Mouse (Mus musculus): ENCODE data around the gene Vmn2r14. TPM values are rescaled to one million over a fixed set of nuclear protein-coding genes. Genes with fewer than 3 reads are reported as not detected.
"Not testable (repeated sequence)": the region's sequence is repeated elsewhere in the genome, so short reads cannot be mapped to it uniquely, and the experiment has no call there.

The Vmn2r14 gene
- not detected in 2 replicates for polyA plus RNA-seq (2015; fragmentation: Nextera tagmentation; extraction: Ambion mirVana)

DNA sequence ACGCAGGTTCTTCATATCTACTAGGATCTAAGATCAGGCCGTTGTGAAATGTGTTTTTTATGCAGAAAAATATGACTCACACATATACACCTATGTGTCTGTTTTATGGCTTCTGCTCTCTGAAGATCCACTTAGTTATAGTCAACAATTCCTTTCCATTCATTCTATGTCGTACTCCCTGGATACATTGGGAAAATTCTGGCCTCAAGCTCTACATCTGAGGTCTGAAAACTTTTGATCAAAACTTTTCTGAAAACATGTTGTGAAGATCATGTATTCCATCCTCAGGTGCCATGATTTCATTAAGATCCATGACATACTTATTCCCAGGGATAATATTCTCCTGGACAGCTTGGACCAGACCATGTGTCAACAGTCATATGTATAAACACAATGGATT, at the start of gene Vmn2r14:
Gene Vmn2r14, minus strand, starts transcription at position 101 of the 400 bp plus-strand sequence.
- H3K36me3 ChIP-seq (ENCODE audit: control insufficient read depth, insufficient read depth, low read length), result no peaks in the 10 kb centered on the region
- no peak within 1 kb of the TSS for H3K4me2 ChIP-seq (ENCODE audit: low read length)
- H3K4me1 ChIP-seq (ENCODE audit: control insufficient read depth, insufficient read depth, low read depth, low read length), result no peaks in the 10 kb centered on the region
- no peak for ATAC-seq
- peaks cover 4% of the 10 kb centered on the region; the same call in 1 of the 2 replicates for H3K9me3 ChIP-seq (ENCODE audit: control insufficient read depth, low read length)
- 69% methylated on average over 3 of the region's 3 CpGs for WGBS
- no peak within 1 kb of the TSS for H3K9ac ChIP-seq (ENCODE audit: low read depth, low read length)
- H3K4me3 ChIP-seq (ENCODE audit: low read length), result no peak within 1 kb of the TSS
- no peaks in the 10 kb centered on the region for H3K27me3 ChIP-seq (replicated peaks; ENCODE audit: control insufficient read depth, insufficient read depth, low read length)
- no peak within 1 kb of the TSS for H3K27ac ChIP-seq (ENCODE audit: low read depth, low read length)

DNA sequence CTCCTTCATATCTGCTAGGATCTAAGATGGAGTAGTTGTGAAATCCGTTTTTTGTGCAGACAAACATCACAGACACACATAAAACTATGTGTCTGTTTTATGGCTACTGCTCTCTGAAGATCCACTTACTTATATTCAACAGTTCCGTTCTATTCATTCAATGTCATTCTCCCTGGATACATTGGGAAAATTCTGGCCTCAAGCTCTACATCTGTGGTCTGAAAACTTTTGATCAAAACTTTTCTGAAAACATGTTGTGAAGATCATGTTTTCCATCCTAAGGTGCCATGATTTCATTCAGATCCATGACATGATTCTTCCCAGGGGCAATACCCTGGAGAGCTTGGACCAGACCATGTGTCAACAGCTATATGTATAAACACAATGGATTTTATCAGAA, 32.4 kb downstream of the Vmn2r14 start, which contains the start of gene Vmn2r13:
Gene Vmn2r13, minus strand, starts transcription at position 101 of the 400 bp plus-strand sequence.
- 55% methylated on average over 2 of the region's 2 CpGs for WGBS
- not testable (repeated sequence) for H3K4me1 ChIP-seq (ENCODE audit: control insufficient read depth, insufficient read depth, low read depth, low read length); ATAC-seq; H3K4me2 ChIP-seq (ENCODE audit: low read length); H3K9ac ChIP-seq (ENCODE audit: low read depth, low read length); H3K9me3 ChIP-seq (ENCODE audit: control insufficient read depth, low read length); H3K36me3 ChIP-seq (ENCODE audit: control insufficient read depth, insufficient read depth, low read length); H3K4me3 ChIP-seq (ENCODE audit: low read length); H3K27me3 ChIP-seq (replicated peaks; ENCODE audit: control insufficient read depth, insufficient read depth, low read length); H3K27ac ChIP-seq (ENCODE audit: low read depth, low read length)

DNA sequence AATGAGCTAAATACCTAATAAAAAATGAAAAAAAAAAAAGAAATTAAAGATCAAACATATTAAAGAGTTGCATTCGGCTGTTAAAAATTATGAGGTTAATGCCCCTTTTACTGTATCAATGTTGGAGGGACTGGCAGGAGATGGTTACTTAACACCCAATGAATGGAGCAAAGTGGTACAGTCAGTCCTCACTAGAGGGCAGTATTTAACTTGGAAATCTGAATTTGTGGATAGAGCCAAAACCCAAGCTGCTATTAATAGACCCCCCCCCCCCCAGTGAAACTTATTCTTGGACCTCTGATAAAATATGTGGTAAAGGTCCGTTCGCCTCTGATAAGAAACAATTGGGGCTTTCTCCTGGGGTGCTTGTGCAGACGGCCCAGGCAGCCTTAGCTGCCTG, 57.7 kb downstream of the Vmn2r14 start:
- 87% methylated on average over 4 of the region's 4 CpGs for WGBS
- not testable (repeated sequence) for H3K9ac ChIP-seq (ENCODE audit: low read depth, low read length); H3K4me1 ChIP-seq (ENCODE audit: control insufficient read depth, insufficient read depth, low read depth, low read length); H3K4me3 ChIP-seq (ENCODE audit: low read length); H3K27me3 ChIP-seq (replicated peaks; ENCODE audit: control insufficient read depth, insufficient read depth, low read length); H3K4me2 ChIP-seq (ENCODE audit: low read length); H3K36me3 ChIP-seq (ENCODE audit: control insufficient read depth, insufficient read depth, low read length); ATAC-seq; H3K9me3 ChIP-seq (ENCODE audit: control insufficient read depth, low read length); H3K27ac ChIP-seq (ENCODE audit: low read depth, low read length)

Other genes starting within 250 kb of the Vmn2r14 start
- gene Vmn2r10, start 218.2 kb downstream of the Vmn2r14 start, polyA plus RNA-seq (2015; fragmentation: Nextera tagmentation; extraction: Ambion mirVana), result not detected in 2 replicates
- gene Vmn2r11, start 165.1 kb downstream of the Vmn2r14 start, polyA plus RNA-seq (2015; fragmentation: Nextera tagmentation; extraction: Ambion mirVana), result not detected in 2 replicates
- not detected in 2 replicates for gene Vmn2r12, start 126.8 kb downstream of the Vmn2r14 start, polyA plus RNA-seq (2015; fragmentation: Nextera tagmentation; extraction: Ambion mirVana)
- gene Vmn2r13, start 32.5 kb downstream of the Vmn2r14 start, polyA plus RNA-seq (2015; fragmentation: Nextera tagmentation; extraction: Ambion mirVana), result not detected in 2 replicates
- not detected in 2 replicates for gene Vmn2r15, start 72.9 kb upstream of the Vmn2r14 start, polyA plus RNA-seq (2015; fragmentation: Nextera tagmentation; extraction: Ambion mirVana)
- not detected in 2 replicates for gene Vmn2r16, start 105.5 kb upstream of the Vmn2r14 start, polyA plus RNA-seq (2015; fragmentation: Nextera tagmentation; extraction: Ambion mirVana)
- gene Vmn2r17, start 195.0 kb upstream of the Vmn2r14 start, polyA plus RNA-seq (2015; fragmentation: Nextera tagmentation; extraction: Ambion mirVana), result not detected in 2 replicates